8 mouse cellular contexts compared by ENCODE assay signal in the genomic region with DNA sequence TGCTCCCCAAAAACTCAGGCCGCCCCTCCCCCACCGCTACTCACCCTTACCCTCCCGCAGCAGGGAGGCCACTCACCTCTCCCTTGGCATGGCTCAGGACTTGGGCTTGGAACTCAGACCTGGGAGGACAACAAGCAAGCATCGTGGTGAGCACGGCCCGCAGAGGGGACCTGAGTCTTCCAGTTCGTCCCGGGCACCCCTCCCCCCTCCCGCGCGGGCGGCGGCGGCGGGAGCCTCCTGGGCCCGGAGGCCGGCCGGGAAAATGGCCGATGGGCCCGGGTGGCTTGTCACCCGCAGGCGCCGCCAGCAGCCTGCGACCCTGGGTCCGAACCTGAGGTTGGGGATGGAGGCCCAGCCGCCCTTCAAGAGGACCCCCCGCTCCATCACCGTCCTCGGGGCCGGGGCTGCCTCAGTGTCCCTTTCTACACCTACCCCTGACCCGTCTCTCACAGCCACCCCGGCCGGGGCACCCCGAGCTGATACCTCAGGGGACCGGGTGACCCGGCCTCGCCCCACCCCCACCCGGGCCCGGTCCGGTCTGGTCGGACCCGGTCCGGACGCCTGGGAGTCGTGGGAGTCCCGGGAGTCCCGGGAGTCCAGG. TPM values are rescaled to one million over a fixed set of nuclear protein-coding genes. Genes with fewer than 3 reads are reported as not detected.
DNase-seq lines count a peak whose midpoint lies in the region; ATAC-seq and TF ChIP-seq lines count a peak whose summit lies in the region.

No protein-coding gene starts in this region.

- H3K27ac ChIP-seq in intestine, postnatal 0 days (ENCODE audit: low read depth, low read length): no peak overlapping the region
- peak overlapping the region; percentile 96 for H3K27ac ChIP-seq in liver, embryonic 13.5 days
- H3K27ac ChIP-seq in neural tube, embryonic 15.5 days (replicated peaks): no peak overlapping the region

- no peak for TF ChIP-seq CTCF in intestine, postnatal 0 days (IDR thresholded peaks at IDR 0.05; ENCODE audit: low read depth)

- H3K9me3 ChIP-seq in intestine, postnatal 0 days (ENCODE audit: control insufficient read depth): no peaks in the 10 kb centered on the region
- H3K9me3 ChIP-seq in liver, embryonic 13.5 days (replicated peaks): no peaks in the 10 kb centered on the region
- H3K9me3 ChIP-seq in neural tube, embryonic 15.5 days (replicated peaks): no peaks in the 10 kb centered on the region

- H3K27me3 ChIP-seq in intestine, postnatal 0 days (replicated peaks; ENCODE audit: control insufficient read depth, insufficient read depth, low read length): no peaks in the 10 kb centered on the region
- H3K27me3 ChIP-seq in liver, embryonic 13.5 days: no peaks in the 10 kb centered on the region
- H3K27me3 ChIP-seq in neural tube, embryonic 15.5 days (replicated peaks): no peaks in the 10 kb centered on the region; the same call in 1 of the 2 replicates

- H3K4me2 ChIP-seq in intestine, postnatal 0 days (replicated peaks; ENCODE audit: low read depth): peak overlapping the region; percentile 96
- H3K4me2 ChIP-seq in liver, embryonic 13.5 days: peak overlapping the region; percentile 99
- H3K4me2 ChIP-seq in neural tube, embryonic 15.5 days: peak overlapping the region; percentile 96

- H3K4me1 ChIP-seq in intestine, postnatal 0 days (replicated peaks; ENCODE audit: control insufficient read depth, insufficient read depth, low read length): 0 out of 2 replicates have a peak, but pooled peaks cover 7% of the 10 kb centered on the region
- peaks cover 64% of the 10 kb centered on the region for H3K4me1 ChIP-seq in liver, embryonic 13.5 days (replicated peaks)
- H3K4me1 ChIP-seq in neural tube, embryonic 15.5 days: peaks cover 14% of the 10 kb centered on the region

- WGBS in intestine, postnatal 0 days: under 1% methylated on average over 41 of the region's 47 CpGs
- under 1% methylated on average over 39 of the region's 47 CpGs for WGBS in liver, embryonic 13.5 days (ENCODE audit: insufficient replicate concordance)
- WGBS in neural tube, embryonic 15.5 days: 0% methylated on average over 40 of the region's 47 CpGs

- peak; percentile 57 for DNase-seq in right cerebral cortex, postnatal 10 days (ENCODE audit: low spot score in 2 of 2)
- DNase-seq in right cerebral cortex, postnatal 14 days: no peak
- peak; percentile 67 for DNase-seq in cerebellum, adult 11 months
- DNase-seq in frontal cortex, postnatal 14 days (ENCODE audit: low spot score in 2 of 2): peak; percentile 28 to 32
- DNase-seq in liver, embryonic 13.5 days: peak; percentile 43
- no peak for DNase-seq in natural killer cell, adult 2 months (ENCODE audit: low spot score in 2 of 2)

- peak overlapping the region; percentile 72 for H3K9ac ChIP-seq in intestine, postnatal 0 days (ENCODE audit: low read depth, low read length)
- peak overlapping the region; percentile 93 for H3K9ac ChIP-seq in liver, embryonic 13.5 days
- peak overlapping the region; percentile 70 for H3K9ac ChIP-seq in neural tube, embryonic 15.5 days (replicated peaks)

- H3K36me3 ChIP-seq in intestine, postnatal 0 days (ENCODE audit: control insufficient read depth, insufficient read depth): no peaks in the 10 kb centered on the region
- peaks cover 31% of the 10 kb centered on the region for H3K36me3 ChIP-seq in liver, embryonic 13.5 days
- H3K36me3 ChIP-seq in neural tube, embryonic 15.5 days: no peaks in the 10 kb centered on the region

- ATAC-seq in intestine, postnatal 0 days: no peak
- ATAC-seq in liver, embryonic 13.5 days (ENCODE audit: low read depth): peak; percentile 7
- ATAC-seq in neural tube, embryonic 15.5 days (ENCODE audit: low FRiP score): peak; percentile 56

- H3K4me3 ChIP-seq in intestine, postnatal 0 days (ENCODE audit: low read depth, low read length): peak overlapping the region; percentile 77
- peak overlapping the region; percentile 97 for H3K4me3 ChIP-seq in liver, embryonic 13.5 days (replicated peaks)
- peak overlapping the region; percentile 78 for H3K4me3 ChIP-seq in neural tube, embryonic 15.5 days (replicated peaks)

RNA-seq across cellular contexts. Expression of a gene that starts 0.5 kb away (rescaled TPM):
- polyA plus RNA-seq in intestine, postnatal 0 days (2015; fragmentation: Nextera tagmentation; extraction: Ambion mirVana): 12.0 and 12.6 TPM in 2 replicates
- 127 and 132 TPM in 2 replicates for polyA plus RNA-seq in liver, embryonic 13.5 days (2015; fragmentation: Nextera tagmentation; extraction: Ambion mirVana)
- 19.9 and 25.5 TPM in 2 replicates for polyA plus RNA-seq in neural tube, embryonic 15.5 days (2015; fragmentation: Nextera tagmentation; extraction: Ambion mirVana)

Comparison
In these comparisons a context has a peak if more than half of its experiments do, and no peak if none do; other contexts are left out.
1. DNase-seq: peak in right cerebral cortex, postnatal 10 days (2 of 2), cerebellum, adult 11 months (single experiment), frontal cortex, postnatal 14 days (2 of 2) and liver, embryonic 13.5 days (single experiment); none in right cerebral cortex, postnatal 14 days (single experiment) and natural killer cell, adult 2 months (0 of 2).
2. Peak in every context shown above with its lines, with median percentiles within 50 percentile points of each other: H3K4me2 ChIP-seq, H3K4me3 ChIP-seq and H3K9ac ChIP-seq.